Mouse (Mus musculus) natural killer cell, adult 2 months (primary cell): Measurements from ENCODE around the gene Methig1.
"Not testable (repeated sequence)": the region's sequence is repeated elsewhere in the genome, so short reads cannot be mapped to it uniquely, and the experiment has no call there.

ENCODE experiments used
- DNase-seq, 2 experiments: peaks; one replicate each; pipeline ENCODE4 v3.0.0; 2022; ENCODE audit warnings: low spot score in 2 of 2

The Methig1 gene

GRCm38 (mm10) chr15:100337847-100338246 lies 15.1 kb upstream of the Methig1 start:
- peak; percentile 37 to 64 for DNase-seq

GRCm38 (mm10) chr15:100341314-100341980 lies 11.5 kb upstream of the Methig1 start:
- not testable (repeated sequence) for DNase-seq

- no peak for DNase-seq
Measured at GRCm38 (mm10) chr15:100345484-100345883, 7.5 kb upstream of the Methig1 start.

- DNase-seq = no peak
Measured at GRCm38 (mm10) chr15:100346761-100347160, 6.2 kb upstream of the Methig1 start.

GRCm38 (mm10) chr15:100349496-100349895 lies 3.5 kb upstream of the Methig1 start:
- no peak for DNase-seq

- no peak for DNase-seq
Measured at GRCm38 (mm10) chr15:100351501-100352060, 1.4 kb upstream of the Methig1 start.

GRCm38 (mm10) chr15:100353399-100353798 lies 450 bp downstream of the Methig1 start:
- not testable (repeated sequence) for DNase-seq

GRCm38 (mm10) chr15:100355876-100356275 lies 2.9 kb downstream of the Methig1 start:
- no peak for DNase-seq

- DNase-seq = no peak
Measured at GRCm38 (mm10) chr15:100364242-100364641, 11.3 kb downstream of the Methig1 start, which contains the start of gene Higd1c. TSS of gene Higd1c (plus strand) at chr15:100364542.

GRCm38 (mm10) chr15:100365967-100366366 lies 13.0 kb downstream of the Methig1 start:
- DNase-seq = not testable (repeated sequence)

GRCm38 (mm10) chr15:100367119-100367518 lies 14.2 kb downstream of the Methig1 start:
- DNase-seq = no peak

- peak; percentile 3 to 34 for DNase-seq
Measured at GRCm38 (mm10) chr15:100375066-100375465, 22.1 kb downstream of the Methig1 start.

- DNase-seq = not testable (repeated sequence)
Measured at GRCm38 (mm10) chr15:100377847-100378505, 25.0 kb downstream of the Methig1 start.

- DNase-seq = no peak
Measured at GRCm38 (mm10) chr15:100379658-100380057, 26.7 kb downstream of the Methig1 start.

- DNase-seq = no peak
Measured at GRCm38 (mm10) chr15:100380104-100380503, 27.2 kb downstream of the Methig1 start.

- no peak for DNase-seq
Measured at GRCm38 (mm10) chr15:100385705-100386104, 32.8 kb downstream of the Methig1 start.

GRCm38 (mm10) chr15:100387544-100388223 lies 34.7 kb downstream of the Methig1 start:
- no peak for DNase-seq

GRCm38 (mm10) chr15:100388224-100388835 lies 35.4 kb downstream of the Methig1 start:
- DNase-seq = peak in 1 of 2 experiments; percentile 48

GRCm38 (mm10) chr15:100388886-100389285 lies 35.9 kb downstream of the Methig1 start:
- DNase-seq = no peak

- no peak for DNase-seq
Measured at GRCm38 (mm10) chr15:100391066-100391465, 38.1 kb downstream of the Methig1 start.

- DNase-seq = no peak
Measured at GRCm38 (mm10) chr15:100391599-100391998, 38.6 kb downstream of the Methig1 start.

- no peak for DNase-seq
Measured at GRCm38 (mm10) chr15:100393016-100393415, 40.1 kb downstream of the Methig1 start.
